Mouse (Mus musculus) cortical plate, adult 2 months (tissue): ENCODE data around the gene Pcnx3. TPM values are rescaled to one million over a fixed set of nuclear protein-coding genes. Genes with fewer than 3 reads are reported as not detected.

Source experiments
- H3K27ac ChIP-seq: fragments of 200-500 bp; 2 replicates; pipeline ENCODE4 v1.5.1; 2012; ENCODE audit warnings: low read length, control low read depth, inconsistent platforms; ENCODE audit not compliant: insufficient read depth
- H3K4me1 ChIP-seq: fragments of 200-500 bp; 2 replicates; pipeline ENCODE4 v1.6.1; 2011; ENCODE audit warnings: low read length; ENCODE audit not compliant: control insufficient read depth, insufficient read depth
- H3K4me3 ChIP-seq: fragments of 200-500 bp; 2 replicates; pipeline ENCODE4 v1.5.1; 2011; ENCODE audit warnings: mild to moderate bottlenecking, low read length, control low read depth; ENCODE audit not compliant: insufficient read depth
- CTCF ChIP-seq: fragments of 200-500 bp; IDR thresholded peaks from 2 replicates; pipeline ENCODE4 v1.5.1; 2011; ENCODE audit warnings: mild to moderate bottlenecking, control low read depth, low read length; ENCODE audit not compliant: insufficient read depth; ENCODE audit errors: extremely low read depth
- POLR2A ChIP-seq: fragments of 200-500 bp; IDR thresholded peaks from 2 replicates; pipeline ENCODE4 v1.6.1; 2011; ENCODE audit warnings: mild to moderate bottlenecking, low read length, control low read depth; ENCODE audit not compliant: insufficient read depth; ENCODE audit errors: extremely low read depth
- polyA plus RNA-seq: library from polyadenylated mRNA; depleted of rRNA; stranded (reverse); fragments of >200 nt; gene quantifications from 2 replicates; pipeline ENCODE4 v1.2.3, GENCODE M21; 2012; rRNA removed

The Pcnx3 gene
- polyA plus RNA-seq, 1 experiment, result 60.8 TPM

- Histone ChIP-seq H3K4me3 (peak overlapping the region; percentile 98), H3K27ac (peak overlapping the region; percentile 94), H3K4me1 (peaks cover 5% of the 10 kb centered on the region; the same call in 1 of the 2 replicates)
- no peak for TF ChIP-seq CTCF
Observed at GRCm38 (mm10) chr19:5636571-5637041, 52.1 kb downstream of the Pcnx3 start.

- Histone ChIP-seq H3K4me1 (peaks cover 5% of the 10 kb centered on the region; the same call in 1 of the 2 replicates), H3K4me3 (no peak overlapping the region; the same call in 1 of the 2 replicates), H3K27ac (no peak overlapping the region)
- no peak for TF ChIP-seq CTCF
- TF ChIP-seq POLR2A, result no peak
Observed at GRCm38 (mm10) chr19:5636036-5636570, 52.6 kb downstream of the Pcnx3 start.

GRCm38 (mm10) chr19:5632120-5632519 lies 56.6 kb downstream of the Pcnx3 start:
- no peak overlapping the region for H3K4me3 ChIP-seq
- H3K27ac ChIP-seq, result no peak overlapping the region
- TF ChIP-seq CTCF (no peak), POLR2A (no peak)
- H3K4me1 ChIP-seq, result peaks cover 3% of the 10 kb centered on the region; the same call in 1 of the 2 replicates

- no peak overlapping the region for H3K4me3 ChIP-seq
- H3K27ac ChIP-seq, result no peak overlapping the region
- TF ChIP-seq POLR2A (no peak), CTCF (no peak)
- no peaks in the 10 kb centered on the region for H3K4me1 ChIP-seq
Observed at GRCm38 (mm10) chr19:5629907-5630306, 58.8 kb downstream of the Pcnx3 start.

GRCm38 (mm10) chr19:5625311-5625710 lies 63.4 kb downstream of the Pcnx3 start:
- TF ChIP-seq POLR2A, result no peak
- no peak for TF ChIP-seq CTCF
- H3K4me3 ChIP-seq, result no peak overlapping the region
- no peaks in the 10 kb centered on the region for H3K4me1 ChIP-seq
- no peak overlapping the region for H3K27ac ChIP-seq

- TF ChIP-seq CTCF, result no peak
- no peak for TF ChIP-seq POLR2A
- Histone ChIP-seq H3K27ac (no peak overlapping the region), H3K4me1 (no peaks in the 10 kb centered on the region), H3K4me3 (no peak overlapping the region)
Observed at GRCm38 (mm10) chr19:5621884-5622283, 66.8 kb downstream of the Pcnx3 start.

GRCm38 (mm10) chr19:5620007-5620406 lies 68.7 kb downstream of the Pcnx3 start:
- TF ChIP-seq CTCF, result no peak
- TF ChIP-seq POLR2A, result no peak
- Histone ChIP-seq H3K4me1 (no peaks in the 10 kb centered on the region), H3K4me3 (no peak overlapping the region), H3K27ac (no peak overlapping the region)

GRCm38 (mm10) chr19:5614953-5615352 lies 73.8 kb downstream of the Pcnx3 start:
- Histone ChIP-seq H3K27ac (no peak overlapping the region), H3K4me1 (peaks cover 2% of the 10 kb centered on the region; the same call in 1 of the 2 replicates), H3K4me3 (no peak overlapping the region)
- TF ChIP-seq POLR2A, result no peak
- TF ChIP-seq CTCF, result no peak

Other genes starting within 250 kb of the Pcnx3 start
- 0.21 TPM in 1 of 2 replicates, not detected in the other for gene Fosl1, start 241.4 kb downstream of the Pcnx3 start, polyA plus RNA-seq
- gene Ccdc85b, start 231.0 kb downstream of the Pcnx3 start, polyA plus RNA-seq, result 23.8 and 24.5 TPM in 2 replicates
- 129 and 131 TPM in 2 replicates for gene Fibp, start 228.3 kb downstream of the Pcnx3 start, polyA plus RNA-seq
- 0.27 and 0.53 TPM in 2 replicates for gene Ctsw, start 220.4 kb downstream of the Pcnx3 start, polyA plus RNA-seq
- gene Efemp2, start 215.0 kb downstream of the Pcnx3 start, polyA plus RNA-seq, result 24.5 and 27.1 TPM in 2 replicates
- gene Mus81, start 200.5 kb downstream of the Pcnx3 start, polyA plus RNA-seq, result 38.6 and 39.5 TPM in 2 replicates
- gene Cfl1, start 198.5 kb downstream of the Pcnx3 start, polyA plus RNA-seq, result 1,356 and 1,455 TPM in 2 replicates
- gene 1700020D05Rik, start 185.1 kb downstream of the Pcnx3 start, polyA plus RNA-seq, result 4.7 and 5.7 TPM in 2 replicates
- 150 and 162 TPM in 2 replicates for gene Snx32, start 178.4 kb downstream of the Pcnx3 start, polyA plus RNA-seq
- 0.02 and 0.04 TPM in 2 replicates for gene Ovol1, start 128.3 kb downstream of the Pcnx3 start, polyA plus RNA-seq
- gene Ap5b1, start 120.9 kb downstream of the Pcnx3 start, polyA plus RNA-seq, result 3.2 and 3.3 TPM in 2 replicates
- gene Rnaseh2c, start 87.0 kb downstream of the Pcnx3 start, polyA plus RNA-seq, result 50.2 and 61.3 TPM in 2 replicates
- gene Kat5, start 78.7 kb downstream of the Pcnx3 start, polyA plus RNA-seq, result 111 and 115 TPM in 2 replicates
- gene Rela, start 51.4 kb downstream of the Pcnx3 start, polyA plus RNA-seq, result 30.9 and 32.5 TPM in 2 replicates
- 16.9 and 17.7 TPM in 2 replicates for gene Sipa1, start 25.2 kb downstream of the Pcnx3 start, polyA plus RNA-seq
- gene Map3k11, start 166 bp downstream of the Pcnx3 start, polyA plus RNA-seq, result 21.1 and 23.1 TPM in 2 replicates
- 0.09 and 0.23 TPM in 2 replicates for gene Kcnk7, start 15.5 kb upstream of the Pcnx3 start, polyA plus RNA-seq
- 16.5 and 17.0 TPM in 2 replicates for gene Ehbp1l1, start 37.4 kb upstream of the Pcnx3 start, polyA plus RNA-seq
- 46.7 and 58.6 TPM in 2 replicates for gene Fam89b, start 40.7 kb upstream of the Pcnx3 start, polyA plus RNA-seq
- 54.2 and 54.9 TPM in 2 replicates for gene Ltbp3, start 52.0 kb upstream of the Pcnx3 start, polyA plus RNA-seq
- gene Scyl1, start 82.5 kb upstream of the Pcnx3 start, polyA plus RNA-seq, result 120 and 124 TPM in 2 replicates
- 17.1 and 22.1 TPM in 2 replicates for gene Frmd8, start 186.4 kb upstream of the Pcnx3 start, polyA plus RNA-seq
- 6.6 and 7.4 TPM in 2 replicates for gene Slc25a45, start 188.9 kb upstream of the Pcnx3 start, polyA plus RNA-seq
- gene Tigd3, start 205.2 kb upstream of the Pcnx3 start, polyA plus RNA-seq, result 3.6 and 4.0 TPM in 2 replicates
- 96.2 and 99.0 TPM in 2 replicates for gene Dpf2, start 224.1 kb upstream of the Pcnx3 start, polyA plus RNA-seq
- 12.6 and 16.4 TPM in 2 replicates for gene Cdc42ep2, start 235.9 kb upstream of the Pcnx3 start, polyA plus RNA-seq